Mouse (Mus musculus) cerebellum, adult 11 months (tissue): ENCODE data around the gene Zfp667.

Source experiments
- DNase-seq: peaks from one replicate; pipeline ENCODE4 v3.0.0; 2022

Gene Zfp667

GRCm38 (mm10) chr7:6330458-6331232, 44.3 kb downstream of the Zfp667 start:
- DNase-seq: peak; percentile 16

GRCm38 (mm10) chr7:6331233-6331956, 45.0 kb downstream of the Zfp667 start, which contains the start of gene Zfp583:
Gene Zfp583, minus strand, starts transcription at chr7:6331285.
- peak; percentile 85 for DNase-seq

- no peak for DNase-seq
Observed at GRCm38 (mm10) chr7:6339865-6340264, 53.5 kb downstream of the Zfp667 start.

- peak; percentile 74 for DNase-seq
Observed at GRCm38 (mm10) chr7:6343501-6344071, 57.2 kb downstream of the Zfp667 start, which contains the start of gene Gm3854. Gene Gm3854, plus strand, starts transcription at chr7:6343759.

GRCm38 (mm10) chr7:6344124-6344523, 57.7 kb downstream of the Zfp667 start:
- DNase-seq: no peak
